Mouse (Mus musculus) midbrain, embryonic 12.5 days (tissue): ENCODE results near the gene Hdgf. TPM values are rescaled to one million over a fixed set of nuclear protein-coding genes. Genes with fewer than 3 reads are reported as not detected.
A peak's percentile ranks its signal among the peaks of the same experiment; 100 is the strongest.
"Not testable (repeated sequence)": the region's sequence is repeated elsewhere in the genome, so short reads cannot be mapped to it uniquely, and the experiment has no call there.

ENCODE experiments used
- ATAC-seq: fragments of 200-750 bp; cut with Nextera tagmentation; 2 replicates; pipeline ENCODE4 v1.8.0; 2017; ENCODE audit warnings: low read depth, moderate TSS enrichment, moderate library complexity; ENCODE audit not compliant: low FRiP score
- H3K27ac ChIP-seq: fragments of 300-500 bp; sonication (generic); replicated peaks from 2 replicates; pipeline ENCODE4 v1.5.1; 2016; ENCODE audit warnings: mild to moderate bottlenecking
- H3K27me3 ChIP-seq: fragments of 300-500 bp; sonication (generic); 2 replicates; pipeline ENCODE4 v1.6.1; 2016; ENCODE audit warnings: mild to moderate bottlenecking
- H3K36me3 ChIP-seq: fragments of 300-500 bp; sonication (generic); 2 replicates; pipeline ENCODE4 v1.6.1; 2016
- H3K4me1 ChIP-seq: fragments of 300-500 bp; sonication (generic); 2 replicates; pipeline ENCODE4 v1.6.1; 2016
- H3K4me2 ChIP-seq: fragments of 300-500 bp; sonication (generic); replicated peaks from 2 replicates; pipeline ENCODE4 v1.6.1; 2016; ENCODE audit warnings: mild to moderate bottlenecking, moderate library complexity
- H3K4me3 ChIP-seq: fragments of 300-500 bp; sonication (generic); 2 replicates; pipeline ENCODE4 v1.5.1; 2016; ENCODE audit warnings: mild to moderate bottlenecking
- H3K9ac ChIP-seq: fragments of 300-500 bp; sonication (generic); replicated peaks from 2 replicates; pipeline ENCODE4 v1.6.1; 2016; ENCODE audit warnings: mild to moderate bottlenecking, moderate library complexity
- H3K9me3 ChIP-seq: fragments of 300-500 bp; sonication (generic); 2 replicates; pipeline ENCODE4 v1.6.1; 2016; ENCODE audit warnings: mild to moderate bottlenecking
- WGBS: fragments of 180-500 bp; shearing (Covaris S2); methylation state at CpG from one replicate; pipeline ENCODE4 v1.1.7; 2016; 5-methylcytosine and 5-hydroxymethylcytosine counted together
- polyA plus RNA-seq: library from polyadenylated mRNA; unstranded; fragments of >200 nt; fragmentation: Nextera tagmentation; extraction: Ambion mirVana; gene quantifications from 2 replicates; pipeline ENCODE4 v1.2.1, GENCODE M21; 2016

The Hdgf gene
- polyA plus RNA-seq, 1 experiment from 2014 or later: 243 TPM

DNA sequence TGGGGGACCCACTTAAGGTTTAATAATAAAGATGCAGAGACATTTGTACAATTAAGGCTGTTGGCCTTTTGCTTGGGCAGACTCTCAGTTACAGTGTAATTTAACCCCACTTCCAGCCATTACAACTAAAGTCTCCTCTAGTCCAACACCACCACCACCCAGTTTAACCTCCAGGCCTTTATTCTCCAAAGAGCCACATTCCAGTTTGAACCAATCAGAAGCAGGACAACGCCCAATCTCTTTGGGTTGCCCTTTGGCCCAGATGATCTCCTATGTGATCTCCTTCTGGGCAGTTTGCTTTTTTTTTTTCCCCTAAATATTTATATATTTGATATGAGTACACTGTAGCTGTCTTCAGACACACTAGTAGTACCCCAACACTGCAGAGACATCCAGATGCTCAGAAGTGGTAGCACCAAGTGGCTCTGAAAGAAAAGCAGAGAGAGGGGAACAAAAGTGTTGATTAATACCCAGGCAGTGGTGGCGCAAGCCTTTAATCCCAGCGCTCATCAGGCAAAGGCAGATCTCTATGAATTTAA is 12.7 kb upstream of the Hdgf start:
- Histone ChIP-seq H3K4me1 (no peaks in the 10 kb centered on the region), H3K4me2 (no peak overlapping the region), H3K4me3 (no peak overlapping the region), H3K27ac (no peak overlapping the region), H3K36me3 (no peaks in the 10 kb centered on the region), H3K9me3 (no peaks in the 10 kb centered on the region), H3K27me3 (no peaks in the 10 kb centered on the region), H3K9ac (no peak overlapping the region)
- ATAC-seq: no peak
- 59% methylated on average over 3 of the region's 3 CpGs for WGBS

DNA sequence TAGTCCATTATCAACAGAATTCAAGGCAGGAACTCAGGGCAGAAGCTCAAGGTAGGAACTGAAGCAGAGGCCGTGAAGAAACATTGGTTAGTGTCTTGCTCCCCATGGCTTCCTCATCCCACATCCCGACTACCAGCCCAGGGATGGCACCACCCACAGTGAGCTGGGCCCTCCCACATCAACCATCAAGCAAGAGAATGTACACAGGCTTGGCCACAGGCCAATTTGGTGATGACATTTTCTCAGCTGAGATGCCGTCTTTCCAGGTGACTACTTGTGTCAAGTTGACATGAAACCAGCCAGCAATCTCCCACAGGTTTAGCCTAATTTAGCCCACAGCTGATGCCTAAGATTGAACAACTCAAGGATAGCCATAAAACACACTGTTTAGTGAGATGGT is 6.9 kb upstream of the Hdgf start:
- WGBS: 76% methylated on average over 3 of the region's 3 CpGs

DNA sequence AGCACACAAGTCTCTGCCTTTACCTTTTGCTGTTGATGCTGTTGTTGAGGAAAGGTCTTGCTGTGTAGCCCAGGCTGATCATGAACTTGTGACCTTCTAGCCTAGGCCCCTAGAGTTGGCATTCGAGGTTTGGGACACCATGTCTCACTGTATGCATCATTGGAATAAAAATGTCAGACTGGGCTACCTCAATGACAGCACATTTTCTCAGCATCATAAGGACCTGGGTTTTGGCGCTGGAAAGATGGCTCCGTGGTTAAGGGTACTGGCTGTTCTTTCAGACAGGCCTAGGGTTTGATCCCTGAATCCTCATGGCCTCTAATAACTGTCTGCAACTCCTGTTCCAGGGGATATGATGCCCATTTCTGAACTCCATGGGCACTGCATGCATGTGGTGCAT is 6.3 kb upstream of the Hdgf start:
- Histone ChIP-seq H3K27me3 (no peaks in the 10 kb centered on the region), H3K4me2 (no peak overlapping the region), H3K27ac (no peak overlapping the region), H3K4me1 (no peaks in the 10 kb centered on the region), H3K9me3 (no peaks in the 10 kb centered on the region), H3K9ac (no peak overlapping the region), H3K4me3 (no peak overlapping the region), H3K36me3 (no peaks in the 10 kb centered on the region)
- no peak for ATAC-seq
- WGBS: 81% methylated on average over 3 of the region's 3 CpGs

More for the DNA sequence above, 6.9 kb upstream of the Hdgf start:
- ATAC-seq: no peak
- H3K9me3 ChIP-seq: no peaks in the 10 kb centered on the region
- no peak overlapping the region for H3K4me2 ChIP-seq
- no peak overlapping the region for H3K27ac ChIP-seq
- H3K36me3 ChIP-seq: no peaks in the 10 kb centered on the region
- H3K4me3 ChIP-seq: no peak overlapping the region
- H3K27me3 ChIP-seq: no peaks in the 10 kb centered on the region
- no peak overlapping the region for H3K9ac ChIP-seq
- no peaks in the 10 kb centered on the region for H3K4me1 ChIP-seq

DNA sequence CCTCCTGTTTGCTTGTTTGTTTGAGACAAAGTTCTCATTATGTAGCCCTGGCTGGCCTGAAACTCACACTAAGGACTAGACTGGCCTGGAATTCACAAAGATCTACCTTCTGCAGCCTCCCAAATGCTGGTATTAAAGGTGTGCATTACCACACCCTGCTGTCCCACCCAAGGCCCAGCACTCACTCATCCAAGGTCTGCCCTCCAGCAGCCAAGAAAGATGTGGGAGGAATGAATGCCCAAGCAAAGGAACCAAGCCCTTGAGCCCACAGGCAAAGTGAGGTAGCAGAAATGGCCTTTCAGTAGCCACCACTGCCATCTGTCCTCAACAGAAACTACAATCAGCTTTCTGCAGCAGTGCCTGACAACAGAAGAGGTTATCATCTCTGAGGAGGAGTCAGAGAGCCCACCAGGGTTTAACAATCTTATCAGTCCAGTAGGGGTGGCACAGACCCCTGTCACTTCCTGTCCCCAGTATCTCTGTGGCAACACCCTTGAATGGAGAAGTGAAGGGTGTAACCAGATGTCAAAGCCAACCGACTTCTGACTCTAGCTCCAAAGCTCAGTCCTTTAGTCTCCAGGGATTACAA is 5.0 kb upstream of the Hdgf start:
- Histone ChIP-seq H3K9me3 (no peaks in the 10 kb centered on the region), H3K9ac (no peak overlapping the region), H3K4me1 (no peaks in the 10 kb centered on the region), H3K4me3 (no peak overlapping the region), H3K27me3 (no peaks in the 10 kb centered on the region), H3K27ac (no peak overlapping the region), H3K36me3 (no peaks in the 10 kb centered on the region), H3K4me2 (no peak overlapping the region)
- 56% methylated on average over 1 of the region's 1 CpGs for WGBS
- no peak for ATAC-seq

DNA sequence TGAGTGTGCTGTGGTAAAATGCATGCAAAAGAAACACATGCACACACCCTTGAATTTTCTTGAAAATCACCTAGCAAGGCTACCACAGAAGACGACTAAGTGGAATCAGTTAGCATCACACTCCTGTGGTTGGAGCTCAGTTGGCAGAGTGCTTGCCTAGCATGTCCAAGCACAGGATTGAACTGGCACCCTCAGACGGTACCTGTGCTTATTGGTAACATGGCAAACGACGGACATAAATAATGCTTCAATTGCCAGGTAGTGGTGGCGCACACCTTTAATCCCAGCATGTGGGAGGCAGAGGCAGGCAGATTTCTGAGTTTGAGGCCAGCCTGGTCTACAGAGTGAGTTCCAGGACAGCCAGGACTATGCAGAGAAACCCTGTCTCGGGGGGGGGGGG is 4.2 kb upstream of the Hdgf start:
- not testable (repeated sequence) for ATAC-seq, H3K36me3 ChIP-seq, H3K4me1 ChIP-seq, H3K9me3 ChIP-seq, H3K27me3 ChIP-seq, H3K27ac ChIP-seq, H3K9ac ChIP-seq, H3K4me3 ChIP-seq, H3K4me2 ChIP-seq
- 75% methylated on average over 6 of the region's 6 CpGs for WGBS

DNA sequence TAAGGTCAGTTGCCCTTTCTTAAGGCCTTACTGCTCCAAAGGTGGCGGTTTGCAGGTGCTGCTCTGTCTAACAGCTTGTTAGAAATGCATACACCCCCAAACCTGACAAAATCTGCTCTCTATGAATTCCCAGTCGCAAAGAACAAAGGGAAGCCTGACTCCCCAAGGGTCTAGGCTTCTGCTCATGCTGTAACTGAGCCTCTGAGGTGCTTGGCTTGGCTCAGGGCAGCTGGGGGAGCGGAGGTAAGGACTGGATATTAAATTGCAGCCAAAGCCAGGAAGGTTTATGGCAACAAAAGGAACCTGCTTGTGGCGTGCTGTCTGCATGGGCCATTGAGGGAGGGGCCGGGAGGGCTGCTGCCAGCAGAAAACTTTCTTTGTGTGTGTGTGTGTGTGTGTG is 2.3 kb upstream of the Hdgf start:
- Histone ChIP-seq H3K27ac (no peak overlapping the region), H3K4me2 (no peak overlapping the region), H3K9me3 (no peaks in the 10 kb centered on the region), H3K4me1 (peaks cover 18% of the 10 kb centered on the region), H3K9ac (no peak overlapping the region), H3K27me3 (no peaks in the 10 kb centered on the region), H3K36me3 (no peaks in the 10 kb centered on the region), H3K4me3 (no peak overlapping the region)
- ATAC-seq: no peak
- 54% methylated on average over 5 of the region's 5 CpGs for WGBS

DNA sequence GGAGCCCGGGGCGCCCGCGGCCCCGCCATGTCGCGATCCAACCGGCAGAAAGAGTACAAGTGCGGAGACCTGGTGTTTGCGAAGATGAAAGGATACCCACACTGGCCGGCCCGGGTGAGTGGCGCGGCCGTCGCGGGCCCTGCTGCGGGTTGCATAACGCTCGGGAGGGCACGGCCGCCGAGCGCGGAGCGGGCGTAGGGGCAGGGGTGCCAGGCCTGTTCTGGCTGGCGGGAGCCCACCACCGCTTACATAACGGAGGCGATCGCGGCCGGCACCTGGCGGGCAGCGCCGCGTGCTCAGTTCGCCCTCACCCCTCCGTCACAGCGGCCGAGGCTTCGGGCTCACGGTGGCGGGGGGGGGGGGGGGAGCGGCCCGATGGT is 470 bp downstream of the Hdgf start:
- peak overlapping the region; percentile 97 for H3K4me2 ChIP-seq
- H3K4me1 ChIP-seq: peaks cover 44% of the 10 kb centered on the region
- peak overlapping the region; percentile 92 for H3K27ac ChIP-seq
- H3K36me3 ChIP-seq: no peaks in the 10 kb centered on the region
- WGBS: 0% methylated on average over 33 of the region's 47 CpGs
- no peaks in the 10 kb centered on the region for H3K9me3 ChIP-seq
- ATAC-seq: peak; percentile 16
- H3K27me3 ChIP-seq: no peaks in the 10 kb centered on the region
- H3K9ac ChIP-seq: peak overlapping the region; percentile 91
- H3K4me3 ChIP-seq: peak overlapping the region; percentile 98

DNA sequence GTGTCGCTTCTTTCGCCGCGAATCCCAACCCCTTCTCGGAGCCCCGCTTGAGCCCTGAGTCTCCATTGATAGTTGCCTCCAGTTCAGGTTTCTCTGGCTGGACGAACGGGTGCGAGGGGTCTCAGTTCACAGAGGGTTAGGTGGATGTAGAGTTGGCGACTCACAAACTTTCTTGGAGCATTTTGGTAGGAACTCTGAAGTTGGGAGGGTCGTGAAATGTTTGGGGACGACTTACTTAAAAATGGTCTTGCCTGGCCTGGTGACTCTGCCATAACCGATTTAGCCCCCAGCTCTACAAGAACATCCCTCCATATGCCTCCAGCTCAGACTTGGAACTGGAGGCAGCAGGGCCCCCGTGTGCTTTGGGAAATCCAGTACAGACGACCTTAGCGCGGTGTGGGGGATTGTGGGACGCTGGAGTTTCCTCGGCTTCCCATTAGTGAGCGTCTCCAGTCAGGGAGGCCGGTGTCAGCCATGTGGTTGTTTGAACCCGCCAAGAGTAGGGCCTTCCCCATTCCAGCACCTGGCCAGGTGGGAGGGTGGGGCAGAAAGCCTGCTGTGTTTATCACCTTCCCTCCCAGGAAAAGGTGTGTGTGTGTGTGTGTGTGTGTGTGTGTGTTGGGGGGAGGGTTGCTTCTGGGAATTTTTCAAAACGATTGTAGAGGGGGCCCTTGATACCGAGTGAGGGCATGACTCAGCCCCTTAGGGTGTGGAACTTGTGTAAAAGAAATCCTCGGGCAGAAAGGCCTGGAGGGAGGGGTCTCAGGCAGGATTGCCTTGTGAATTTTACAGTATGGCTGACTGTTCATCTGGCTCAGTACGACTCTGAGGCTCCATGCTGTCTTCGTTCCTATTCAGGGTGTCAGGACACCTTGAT is 1.1 kb downstream of the Hdgf start:
- WGBS: under 1% methylated on average over 25 of the region's 27 CpGs

DNA sequence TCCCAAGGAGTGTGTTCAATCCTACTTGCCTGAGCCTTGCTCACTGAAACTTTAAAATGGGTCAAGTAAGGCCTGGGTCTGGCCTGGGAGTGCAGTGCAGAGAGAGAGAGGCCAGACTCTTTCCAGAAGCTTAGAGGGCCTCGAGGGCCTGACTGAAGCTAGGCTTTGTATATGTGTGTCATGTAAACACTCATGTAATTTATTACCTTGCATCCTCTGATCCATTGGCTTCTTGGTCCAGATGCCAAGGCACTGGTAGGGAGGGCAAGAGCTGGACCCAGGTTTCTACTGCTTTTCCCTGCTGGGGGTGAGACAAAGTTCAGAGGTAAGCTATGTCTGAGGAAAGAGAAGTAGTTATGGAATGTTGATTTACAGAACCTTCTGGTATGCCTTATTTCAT is 1.8 kb downstream of the Hdgf start:
- Histone ChIP-seq H3K27ac (peak overlapping the region; percentile 92; the same call in 1 of the 2 replicates), H3K4me2 (peak overlapping the region; percentile 97), H3K27me3 (no peaks in the 10 kb centered on the region), H3K9me3 (no peaks in the 10 kb centered on the region), H3K36me3 (peaks cover 1% of the 10 kb centered on the region), H3K4me1 (peaks cover 44% of the 10 kb centered on the region), H3K4me3 (peak overlapping the region; percentile 98), H3K9ac (peak overlapping the region; percentile 91)
- no peak for ATAC-seq
- 23% methylated on average over 1 of the region's 1 CpGs for WGBS

More for the DNA sequence above, 1.1 kb downstream of the Hdgf start:
- ATAC-seq: no peak
- Histone ChIP-seq H3K9ac (peak overlapping the region; percentile 91), H3K4me1 (peaks cover 44% of the 10 kb centered on the region), H3K27me3 (no peaks in the 10 kb centered on the region), H3K9me3 (no peaks in the 10 kb centered on the region), H3K27ac (peak overlapping the region; percentile 92), H3K4me3 (peak overlapping the region; percentile 98), H3K4me2 (peak overlapping the region; percentile 97), H3K36me3 (no peaks in the 10 kb centered on the region)

DNA sequence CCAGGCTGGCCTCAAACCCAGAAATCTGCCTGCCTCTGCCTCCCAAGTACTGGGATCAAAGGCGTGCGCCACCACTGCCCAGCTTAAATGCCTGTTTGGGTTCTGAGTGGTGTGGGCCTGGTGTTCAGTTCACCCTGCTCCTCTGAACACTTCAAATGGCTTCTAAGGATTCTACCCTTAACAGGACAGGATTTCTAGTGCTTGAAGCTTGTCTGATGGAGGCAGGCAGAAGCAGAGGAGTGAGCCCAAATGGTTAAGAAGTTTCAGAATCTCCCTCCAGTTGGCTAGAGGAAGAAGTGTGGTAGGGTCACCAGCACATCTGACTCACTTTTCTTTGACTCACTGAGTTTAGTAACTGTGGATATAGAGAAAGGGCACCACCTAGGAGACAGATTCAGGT is 3.3 kb downstream of the Hdgf start:
- ATAC-seq: no peak
- peaks cover 44% of the 10 kb centered on the region for H3K4me1 ChIP-seq
- no peak overlapping the region for H3K4me3 ChIP-seq

DNA sequence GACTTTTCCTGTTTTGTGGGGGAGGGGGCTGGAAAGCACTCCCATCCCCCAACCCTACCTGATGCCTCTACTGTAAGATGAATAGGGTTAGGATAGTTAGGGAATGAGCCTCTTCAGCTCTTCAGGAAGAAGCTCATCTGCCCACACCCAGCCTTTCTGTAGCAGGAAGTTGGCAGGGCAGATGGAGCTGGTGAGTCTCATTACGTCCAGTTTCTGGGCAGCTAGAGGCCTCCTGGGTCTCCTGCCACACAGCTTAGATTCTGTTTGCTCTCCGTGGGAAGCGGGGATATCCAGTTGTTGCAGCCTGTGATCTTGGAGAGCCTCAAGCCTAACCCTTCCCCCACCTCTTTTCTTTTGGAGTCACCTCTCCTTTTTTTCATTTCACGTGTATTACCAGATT is 3.8 kb downstream of the Hdgf start:
- peak overlapping the region; percentile 48 for H3K9ac ChIP-seq
- H3K4me2 ChIP-seq: peak overlapping the region; percentile 66
- no peaks in the 10 kb centered on the region for H3K27me3 ChIP-seq
- no peak for ATAC-seq
- peaks cover 44% of the 10 kb centered on the region for H3K4me1 ChIP-seq
- 6% methylated on average over 4 of the region's 4 CpGs for WGBS
- peak overlapping the region; percentile 83 for H3K27ac ChIP-seq
- no peaks in the 10 kb centered on the region for H3K9me3 ChIP-seq
- no peak overlapping the region for H3K4me3 ChIP-seq
- peaks cover 21% of the 10 kb centered on the region for H3K36me3 ChIP-seq

More for the DNA sequence above, 3.3 kb downstream of the Hdgf start:
- H3K27ac ChIP-seq: peak overlapping the region; percentile 83
- no peaks in the 10 kb centered on the region for H3K27me3 ChIP-seq
- peaks cover 16% of the 10 kb centered on the region for H3K36me3 ChIP-seq
- WGBS: 88% methylated on average over 2 of the region's 2 CpGs
- peak overlapping the region; percentile 66 for H3K4me2 ChIP-seq
- H3K9ac ChIP-seq: 0 out of 2 replicates have a peak overlapping the region, but pooled peaks have one; percentile 48
- no peaks in the 10 kb centered on the region for H3K9me3 ChIP-seq

DNA sequence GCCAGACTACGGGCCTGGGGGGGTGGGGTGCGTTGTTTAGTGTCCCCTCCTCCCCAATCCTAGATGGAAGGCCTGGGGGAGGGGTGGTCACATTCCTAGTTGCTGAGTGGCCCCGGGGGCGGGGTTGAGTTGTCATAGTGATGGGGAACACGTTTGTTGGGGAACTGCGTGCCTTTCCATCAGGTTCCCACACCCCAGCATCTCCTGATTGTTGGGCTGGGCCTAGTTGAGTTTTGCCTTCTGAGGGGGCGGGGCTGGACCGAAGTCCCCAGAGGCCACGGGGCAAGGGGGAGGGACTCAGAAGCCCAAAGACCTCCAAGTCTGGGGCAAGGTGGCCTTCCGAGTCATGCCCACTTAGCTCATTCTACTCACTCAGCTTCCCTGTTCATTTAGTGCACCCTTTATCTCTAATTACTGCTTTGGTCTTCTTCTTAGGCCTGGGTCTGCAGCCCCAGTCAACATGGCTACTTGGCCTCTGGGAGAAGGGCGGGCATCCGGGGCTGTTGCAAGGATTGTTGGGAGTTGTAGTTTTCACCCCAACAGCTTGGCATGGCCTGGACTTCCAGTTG is 4.5 kb downstream of the Hdgf start:
- peak overlapping the region; percentile 48 for H3K9ac ChIP-seq
- ATAC-seq: peak; percentile 29; the same call in 1 of the 2 replicates
- H3K4me3 ChIP-seq: peak overlapping the region; percentile 46
- peak overlapping the region; percentile 66 for H3K4me2 ChIP-seq
- no peaks in the 10 kb centered on the region for H3K27me3 ChIP-seq
- peak overlapping the region; percentile 83 for H3K27ac ChIP-seq
- H3K4me1 ChIP-seq: peaks cover 44% of the 10 kb centered on the region
- peaks cover 28% of the 10 kb centered on the region for H3K36me3 ChIP-seq
- WGBS: 2% methylated on average over 12 of the region's 12 CpGs
- H3K9me3 ChIP-seq: no peaks in the 10 kb centered on the region
